Mouse (Mus musculus) heart, embryonic 14.5 days (tissue): ENCODE results near the gene Rnase11. TPM values are rescaled to one million over a fixed set of nuclear protein-coding genes. Genes with fewer than 3 reads are reported as not detected.
"Not testable (repeated sequence)": the region's sequence is repeated elsewhere in the genome, so short reads cannot be mapped to it uniquely, and the experiment has no call there.

ENCODE experiments used
- ATAC-seq: fragments of 200-750 bp; cut with Nextera tagmentation; 2 replicates; pipeline ENCODE4 v1.8.0; 2017; ENCODE audit warnings: low read depth, moderate TSS enrichment; ENCODE audit not compliant: insufficient number of reproducible peaks, insufficient read depth, low FRiP score
- H3K27ac ChIP-seq, 2 experiments: fragments of 200-500 bp in 1 of 2; fragments of 300-500 bp in 1 of 2; sonication (generic) in 1 of 2; replicated peaks in 1 of 2; 2 replicates each; pipeline ENCODE4 v1.5.1; 2012 to 2014; ENCODE audit warnings: low read depth in 2 of 2, low read length in 2 of 2, control low read depth in 1 of 2, mild to moderate bottlenecking in 1 of 2, mixed read lengths in 1 of 2; ENCODE audit not compliant: control insufficient read depth in 1 of 2, insufficient read depth in 1 of 2
- H3K27me3 ChIP-seq: fragments of 300-500 bp; sonication (generic); 2 replicates; pipeline ENCODE4 v1.6.1; 2014; ENCODE audit warnings: mild to moderate bottlenecking, low read length, control low read depth; ENCODE audit not compliant: control insufficient read depth, insufficient read depth
- H3K36me3 ChIP-seq: fragments of 300-500 bp; sonication (generic); 2 replicates; pipeline ENCODE4 v1.6.1; 2014; ENCODE audit warnings: mild to moderate bottlenecking, control low read depth, low read length, mixed read lengths; ENCODE audit not compliant: control insufficient read depth, insufficient read depth
- H3K4me1 ChIP-seq, 2 experiments: fragments of 200-500 bp in 1 of 2; fragments of 300-500 bp in 1 of 2; sonication (generic) in 1 of 2; 2 replicates each; pipeline ENCODE4 v1.6.1; 2012 to 2014; ENCODE audit warnings: low read length in 2 of 2, control low read depth in 1 of 2, mixed read lengths in 1 of 2; ENCODE audit not compliant: control insufficient read depth in 2 of 2, insufficient read depth in 2 of 2
- H3K4me2 ChIP-seq: fragments of 300-500 bp; sonication (generic); 2 replicates; pipeline ENCODE4 v1.6.1; 2014; ENCODE audit warnings: mild to moderate bottlenecking, low read length
- H3K4me3 ChIP-seq, 2 experiments: fragments of 200-500 bp in 1 of 2; fragments of 300-500 bp in 1 of 2; sonication (generic) in 1 of 2; 2 replicates each; pipeline ENCODE4 v1.5.1; 2012 to 2014; ENCODE audit warnings: low read length in 2 of 2, mild to moderate bottlenecking in 2 of 2, control low read depth in 1 of 2, low read depth in 1 of 2, moderate library complexity in 1 of 2; ENCODE audit not compliant: control insufficient read depth in 1 of 2, insufficient read depth in 1 of 2
- H3K9ac ChIP-seq: fragments of 300-500 bp; sonication (generic); 2 replicates; pipeline ENCODE4 v1.6.1; 2014; ENCODE audit warnings: mild to moderate bottlenecking, low read length
- H3K9me3 ChIP-seq: fragments of 300-500 bp; sonication (generic); 2 replicates; pipeline ENCODE4 v1.6.1; 2016; ENCODE audit warnings: low read length, control low read depth; ENCODE audit not compliant: control insufficient read depth
- WGBS: fragments of 180-500 bp; shearing (Covaris S2); extraction: QIAGEN DNeasy Blood & Tissue Kit; methylation state at CpG from one replicate; pipeline ENCODE4 v1.1.7; 2014; 5-methylcytosine and 5-hydroxymethylcytosine counted together
- polyA plus RNA-seq: library from polyadenylated mRNA; unstranded; fragments of >200 nt; fragmentation: Nextera tagmentation; extraction: Ambion mirVana; gene quantifications from 2 replicates; pipeline ENCODE4 v1.2.1, GENCODE M21; 2014

The Rnase11 gene
- not detected in 2 replicates for polyA plus RNA-seq

DNA sequence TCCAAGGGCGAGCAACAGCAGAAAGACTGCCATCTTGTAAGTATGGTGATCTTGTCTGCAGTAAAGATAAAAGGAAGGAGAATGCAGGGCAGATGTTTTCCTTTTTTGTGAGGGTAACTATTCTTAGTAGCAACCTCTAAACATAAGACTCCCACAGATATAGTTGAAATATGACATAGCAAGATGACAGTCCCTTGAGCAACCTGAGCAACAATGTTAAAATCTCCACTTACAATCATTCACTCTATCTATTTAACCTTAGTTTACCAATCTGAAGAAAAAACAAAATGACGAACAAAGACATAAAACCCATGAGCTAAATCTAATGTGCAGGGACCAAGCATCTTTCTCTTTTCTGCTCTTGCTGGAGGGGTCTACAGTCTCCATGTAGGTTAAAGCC is at the start of gene Rnase11:
Rnase11 (minus strand) TSS at position 101 of the 400 bp plus-strand sequence.
- Histone ChIP-seq H3K9ac (no peak within 1 kb of the TSS), H3K4me1 (peaks cover 0 to 7% of the 10 kb centered on the region in 2 experiments; a peak in 1 of 4 replicates), H3K9me3 (no peaks in the 10 kb centered on the region), H3K36me3 (no peaks in the 10 kb centered on the region), H3K27ac (no peak within 1 kb of the TSS), H3K4me2 (no peak within 1 kb of the TSS), H3K4me3 (no peak within 1 kb of the TSS), H3K27me3 (no peaks in the 10 kb centered on the region)
- 74% methylated on average over 2 of the region's 2 CpGs for WGBS
- no peak for ATAC-seq

GRCm38 (mm10) chr14:51098921-51099320 is 49.0 kb upstream of the Rnase11 start:
- Histone ChIP-seq H3K27ac (no peak overlapping the region), H3K9me3 (no peaks in the 10 kb centered on the region), H3K4me3 (no peak overlapping the region), H3K4me1 (no peaks in the 10 kb centered on the region), H3K4me2 (no peak overlapping the region), H3K27me3 (no peaks in the 10 kb centered on the region), H3K36me3 (no peaks in the 10 kb centered on the region), H3K9ac (no peak overlapping the region)
- WGBS = 91% methylated on average over 11 of the region's 11 CpGs
- no peak for ATAC-seq

DNA sequence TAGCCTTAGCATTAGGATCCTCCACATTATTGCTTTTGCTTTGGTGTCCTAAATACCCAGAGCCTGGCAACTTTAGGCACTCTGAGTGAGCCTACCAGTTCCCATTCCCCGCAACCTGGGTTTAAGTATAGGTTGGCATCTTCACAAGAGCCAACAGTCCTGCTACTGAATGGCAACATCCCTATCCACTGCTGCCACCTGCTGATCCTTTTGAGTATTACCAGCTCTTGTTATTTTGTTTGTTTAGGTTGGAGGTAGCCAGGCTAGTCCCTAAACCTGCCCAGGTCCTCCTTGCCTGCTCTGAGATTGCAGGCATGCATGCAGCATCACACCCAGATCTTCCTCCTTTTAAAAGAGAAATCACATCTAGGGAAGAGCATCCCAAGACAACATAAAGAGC is 48.3 kb upstream of the Rnase11 start:
- H3K9me3 ChIP-seq, H3K4me2 ChIP-seq, ATAC-seq, H3K27ac ChIP-seq, H3K4me1 ChIP-seq, H3K9ac ChIP-seq, H3K36me3 ChIP-seq, H3K4me3 ChIP-seq, H3K27me3 ChIP-seq: not testable (repeated sequence)
- 32% methylated on average over 1 of the region's 1 CpGs for WGBS

DNA sequence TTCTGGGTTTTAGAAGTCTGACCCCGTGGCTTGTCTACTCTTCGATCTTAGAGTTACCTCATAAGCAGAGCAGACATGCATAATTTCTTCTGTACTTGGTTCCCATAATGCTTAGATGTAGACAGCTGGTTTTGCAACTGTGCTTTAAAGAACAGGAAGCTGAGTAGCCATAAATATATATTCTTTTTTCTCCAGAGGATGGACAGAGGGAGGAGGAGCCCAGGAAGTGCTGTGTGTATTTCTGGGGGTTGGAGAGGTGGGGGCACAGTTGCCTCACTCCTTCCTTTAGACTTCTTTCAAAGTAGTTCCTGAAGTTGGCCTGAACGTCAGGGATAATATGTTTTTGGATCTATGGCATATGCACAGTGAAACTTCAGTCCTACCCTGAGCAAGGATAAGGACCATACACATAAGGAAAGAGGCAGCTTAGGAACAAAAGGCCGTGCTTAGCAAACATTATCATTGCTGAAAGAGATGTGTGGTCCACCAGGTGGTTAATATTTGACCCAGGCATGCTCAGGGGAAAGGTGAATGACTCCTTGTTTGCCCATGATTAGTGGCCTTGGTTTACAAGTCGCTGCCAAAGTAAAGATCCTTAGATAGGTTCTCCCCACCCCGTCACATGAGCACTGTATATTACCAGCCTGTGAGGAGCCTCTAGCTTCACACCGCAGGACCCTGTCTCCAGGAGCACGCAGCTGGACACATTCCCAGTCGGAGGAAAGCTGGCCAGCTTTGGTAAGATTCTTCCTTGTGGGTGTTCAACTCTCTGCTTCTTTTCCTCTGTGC is 46.0 kb upstream of the Rnase11 start:
- no peaks in the 10 kb centered on the region for H3K27me3 ChIP-seq
- no peak overlapping the region for H3K9ac ChIP-seq
- H3K27ac ChIP-seq = no peak overlapping the region
- no peak overlapping the region for H3K4me2 ChIP-seq
- H3K9me3 ChIP-seq = no peaks in the 10 kb centered on the region
- ATAC-seq = no peak
- peaks cover 5 to 10% of the 10 kb centered on the region in 2 experiments; a peak in 3 of 4 replicates for H3K4me1 ChIP-seq
- 63% methylated on average over 9 of the region's 9 CpGs for WGBS
- no peak overlapping the region for H3K4me3 ChIP-seq
- H3K36me3 ChIP-seq = no peaks in the 10 kb centered on the region

- no peak for ATAC-seq
- Histone ChIP-seq H3K4me3 (no peak overlapping the region), H3K4me2 (no peak overlapping the region), H3K4me1 (peaks cover 5 to 10% of the 10 kb centered on the region in 2 experiments; a peak in 3 of 4 replicates), H3K27me3 (no peaks in the 10 kb centered on the region), H3K36me3 (no peaks in the 10 kb centered on the region), H3K9ac (no peak overlapping the region), H3K9me3 (no peaks in the 10 kb centered on the region), H3K27ac (no peak overlapping the region)
- WGBS = 66% methylated on average over 9 of the region's 9 CpGs
Measured at GRCm38 (mm10) chr14:51094921-51095320, 45.0 kb upstream of the Rnase11 start.

DNA sequence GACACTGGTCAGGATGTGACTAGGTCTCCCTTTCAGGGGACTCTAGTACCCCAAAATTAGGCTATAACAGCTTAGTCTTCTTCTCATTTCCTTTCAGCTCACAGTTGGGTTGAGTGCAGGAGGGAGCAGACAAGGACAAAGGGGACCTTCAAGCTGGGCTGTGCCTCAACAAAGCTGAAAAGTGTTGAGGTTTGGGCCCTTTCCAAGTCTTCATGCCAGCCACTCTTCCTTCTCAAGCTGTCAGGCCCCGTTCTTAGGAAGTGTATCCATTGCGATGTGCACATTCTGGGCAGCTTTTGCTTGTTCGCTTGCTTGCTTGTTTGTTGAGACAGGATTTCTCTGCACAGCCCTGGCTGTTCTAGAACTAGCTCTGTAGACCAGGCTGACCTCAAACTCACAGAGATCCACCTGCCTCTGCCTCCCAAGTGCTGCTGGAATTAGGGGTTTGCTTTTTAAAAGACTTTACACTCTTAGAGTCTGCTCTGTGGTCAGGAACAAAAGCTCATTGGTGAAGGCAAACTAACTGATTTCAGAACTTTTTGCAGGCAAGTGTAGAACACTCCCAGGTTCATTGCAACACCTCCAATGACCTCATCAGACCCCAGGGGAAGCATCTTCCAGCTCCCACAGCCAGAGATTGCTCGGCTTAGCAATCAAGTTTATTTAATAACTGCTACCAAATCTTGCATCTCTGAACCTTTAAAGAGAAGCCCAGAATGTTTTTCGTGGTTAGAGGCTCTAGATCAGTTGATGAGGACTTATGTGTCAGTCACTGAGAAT is 44.3 kb upstream of the Rnase11 start:
- Histone ChIP-seq H3K36me3 (no peaks in the 10 kb centered on the region), H3K9ac (no peak overlapping the region), H3K27ac (no peak overlapping the region), H3K27me3 (no peaks in the 10 kb centered on the region), H3K4me3 (no peak overlapping the region), H3K4me2 (no peak overlapping the region), H3K4me1 (peaks cover 5 to 10% of the 10 kb centered on the region in 2 experiments; a peak in 3 of 4 replicates), H3K9me3 (no peaks in the 10 kb centered on the region)
- no peak for ATAC-seq
- 72% methylated on average over 5 of the region's 5 CpGs for WGBS

GRCm38 (mm10) chr14:51093496-51093895 is 43.5 kb upstream of the Rnase11 start:
- Histone ChIP-seq H3K4me3 (no peak overlapping the region), H3K27ac (no peak overlapping the region), H3K4me1 (peaks cover 5 to 10% of the 10 kb centered on the region in 2 experiments; a peak in 3 of 4 replicates), H3K27me3 (no peaks in the 10 kb centered on the region), H3K9ac (no peak overlapping the region), H3K4me2 (no peak overlapping the region), H3K9me3 (no peaks in the 10 kb centered on the region), H3K36me3 (no peaks in the 10 kb centered on the region)
- no peak for ATAC-seq
- WGBS = 32% methylated on average over 3 of the region's 3 CpGs
